Mouse (Mus musculus): ENCODE measurements around the gene Runx2.

- no peak for TF ChIP-seq CTCF (IDR thresholded peaks at IDR 0.05; ENCODE audit: control insufficient read depth, insufficient read depth, low read length)
- no peak for TF ChIP-seq POLR2A (IDR thresholded peaks at IDR 0.05; ENCODE audit: borderline replicate concordance, control insufficient read depth, low read depth, low read length)
Observed at GRCm38 (mm10) chr17:44645146-44645545, 169.5 kb downstream of the Runx2 start.
